Mouse (Mus musculus) testis, adult 2 months (tissue): ENCODE data around the gene Ddi1.

Source experiments
- CTCF ChIP-seq: fragments of 200-500 bp; IDR thresholded peaks from 2 replicates; pipeline ENCODE4 v1.5.1; 2012; ENCODE audit warnings: low read depth, mild to moderate bottlenecking, inconsistent platforms, low read length, moderate library complexity; ENCODE audit not compliant: control insufficient read depth, insufficient read depth, insufficient replicate concordance
- POLR2A ChIP-seq: fragments of 200-500 bp; IDR thresholded peaks from 2 replicates; pipeline ENCODE4 v1.6.1; 2012; ENCODE audit warnings: low read depth, mild to moderate bottlenecking, inconsistent platforms, low read length, moderate library complexity; ENCODE audit not compliant: control insufficient read depth

DNA sequence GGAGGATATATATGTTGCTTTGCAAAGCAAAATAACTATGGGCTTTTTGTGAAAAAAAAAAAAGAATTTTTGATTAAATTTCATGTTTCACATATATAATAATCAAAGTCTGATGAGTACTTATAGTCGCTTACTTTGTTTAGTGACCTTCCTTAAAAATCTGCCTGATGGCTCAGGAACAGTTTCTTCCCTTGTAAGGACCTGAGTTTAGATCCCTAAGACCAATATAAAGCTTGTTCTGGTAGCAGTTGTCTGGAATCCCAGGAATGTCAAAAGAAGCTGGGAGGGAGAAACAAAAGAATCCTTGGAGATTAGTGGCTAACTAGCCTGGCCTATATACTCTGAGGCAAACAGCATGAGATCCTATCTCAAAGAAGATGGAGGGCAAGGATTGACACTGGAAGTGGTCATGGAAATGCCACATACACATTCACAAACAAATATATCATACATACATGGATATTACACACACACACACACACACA lies at the start of gene Ddi1:
- no peak for TF ChIP-seq CTCF
- no peak for TF ChIP-seq POLR2A
